Mouse (Mus musculus): ENCODE measurements around the gene Ppp1r35. TPM values are rescaled to one million over a fixed set of nuclear protein-coding genes. Genes with fewer than 3 reads are reported as not detected.

The Ppp1r35 gene
- total RNA-seq, 2 experiments from 2014 or later: 26.0 to 29.2 TPM

- DNase-seq (ENCODE audit: low spot score in 2 of 2): no peak
- intact Hi-C loops (cut with DNase I): no loop called here
Observed at GRCm38 (mm10) chr5:137800917-137801316, 22.3 kb downstream of the Ppp1r35 start.

DNA sequence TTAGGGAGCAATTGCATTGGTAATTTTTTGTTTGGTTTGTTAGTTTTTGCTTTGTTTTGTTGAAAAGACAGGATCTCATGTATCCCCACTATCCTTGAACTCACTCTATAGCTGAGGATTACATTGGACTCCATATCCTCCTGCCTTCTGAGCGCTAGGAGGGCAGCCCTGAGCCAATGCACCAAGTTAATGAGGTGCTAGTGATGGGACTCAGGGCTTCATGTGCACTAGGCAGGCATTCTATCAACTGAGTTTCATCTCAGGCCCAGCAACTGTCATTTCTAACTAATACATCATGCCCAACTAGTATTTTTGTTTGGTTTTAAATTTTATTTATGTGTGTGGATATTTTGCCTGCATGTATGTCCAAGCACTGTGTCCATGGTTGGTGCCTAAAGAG is 27.5 kb downstream of the Ppp1r35 start:
- intact Hi-C loops (cut with DNase I): no loop called here
- DNase-seq (ENCODE audit: low spot score in 2 of 2): no peak

GRCm38 (mm10) chr5:137808316-137808715 is 29.7 kb downstream of the Ppp1r35 start:
- intact Hi-C loops (cut with DNase I): no loop called here
- no peak for DNase-seq (ENCODE audit: low spot score in 2 of 2)

DNA sequence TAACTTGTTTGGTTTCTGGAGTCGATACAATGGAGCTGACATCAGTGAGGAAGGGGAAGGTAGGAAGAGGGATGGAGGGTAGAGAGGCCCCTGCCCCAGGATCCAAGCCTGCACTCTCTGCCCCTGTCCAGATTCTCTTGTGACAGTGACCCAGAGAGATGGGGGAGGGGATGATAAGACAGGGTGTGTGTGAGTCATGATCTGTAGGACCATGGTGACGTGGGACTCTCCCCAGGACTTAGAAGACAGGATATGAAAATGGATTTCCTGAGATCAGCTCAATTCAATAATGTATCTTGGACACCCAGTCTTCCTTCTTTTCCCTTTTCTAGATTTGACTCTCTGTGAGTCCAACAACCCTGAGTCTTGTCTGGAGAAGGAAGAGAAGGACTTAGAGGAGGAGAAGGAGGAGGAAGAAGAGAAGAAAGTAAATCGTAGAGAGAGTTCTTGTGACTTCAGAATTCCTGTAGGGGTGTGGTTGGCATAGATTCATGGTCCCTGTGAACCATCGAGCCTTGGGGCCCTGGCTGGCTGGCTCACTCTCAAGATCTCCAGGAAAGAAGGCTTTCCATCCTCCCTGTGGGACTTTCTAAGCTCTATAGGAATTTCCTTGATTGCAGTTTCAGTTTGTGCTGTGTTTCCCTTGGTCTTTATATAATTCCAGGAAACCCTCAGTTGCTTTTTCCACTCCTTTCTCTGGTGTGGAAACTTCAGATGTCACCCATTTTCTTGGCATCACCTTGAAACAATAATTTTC is 39.0 kb downstream of the Ppp1r35 start:
- intact Hi-C loops (cut with DNase I): no loop called here
- DNase-seq (ENCODE audit: low spot score in 2 of 2): no peak

DNA sequence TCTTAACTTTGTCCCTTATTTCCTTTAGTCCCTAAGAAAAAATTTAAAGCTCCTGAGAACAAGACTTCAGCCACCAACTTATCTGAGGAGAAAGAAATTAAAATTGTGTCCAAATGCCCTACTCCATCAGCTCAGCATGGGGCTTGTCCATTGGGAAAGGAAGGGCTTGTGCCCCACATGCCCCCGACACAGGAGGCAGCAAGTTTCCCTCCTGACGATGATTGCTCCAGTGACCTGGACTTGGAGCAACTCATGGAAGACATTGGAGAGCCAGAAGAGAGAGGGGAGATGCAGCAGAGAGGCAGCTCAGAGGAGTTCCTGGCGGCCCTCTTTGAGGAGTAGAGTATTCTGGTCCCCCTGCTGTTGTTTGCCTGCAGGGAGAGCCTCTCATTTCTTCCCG is 43.5 kb downstream of the Ppp1r35 start:
- DNase-seq (ENCODE audit: low spot score in 2 of 2): no peak
- intact Hi-C loops (cut with DNase I): no loop called here

DNA sequence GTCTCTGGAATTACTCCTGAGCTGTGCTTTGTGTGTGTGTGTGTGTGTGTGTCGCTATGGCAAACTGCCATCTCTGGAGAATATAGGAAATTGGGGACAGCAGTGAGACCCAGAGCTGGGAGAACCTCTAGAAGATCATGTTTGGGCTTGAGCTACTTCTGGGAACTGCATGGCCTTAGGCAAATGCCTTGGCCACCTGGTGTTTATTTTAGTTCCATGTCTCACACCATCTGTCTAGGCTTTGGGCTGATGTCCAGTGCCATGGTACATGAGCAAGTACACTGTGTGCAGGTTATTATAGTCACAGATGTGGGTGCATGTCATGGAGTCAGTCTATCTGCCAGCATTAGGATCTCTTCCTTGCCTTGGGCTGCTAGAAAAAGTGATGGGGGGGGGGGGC is 44.0 kb downstream of the Ppp1r35 start:
- intact Hi-C loops (cut with DNase I): no loop called here
- DNase-seq (ENCODE audit: low spot score in 2 of 2): no peak

DNA sequence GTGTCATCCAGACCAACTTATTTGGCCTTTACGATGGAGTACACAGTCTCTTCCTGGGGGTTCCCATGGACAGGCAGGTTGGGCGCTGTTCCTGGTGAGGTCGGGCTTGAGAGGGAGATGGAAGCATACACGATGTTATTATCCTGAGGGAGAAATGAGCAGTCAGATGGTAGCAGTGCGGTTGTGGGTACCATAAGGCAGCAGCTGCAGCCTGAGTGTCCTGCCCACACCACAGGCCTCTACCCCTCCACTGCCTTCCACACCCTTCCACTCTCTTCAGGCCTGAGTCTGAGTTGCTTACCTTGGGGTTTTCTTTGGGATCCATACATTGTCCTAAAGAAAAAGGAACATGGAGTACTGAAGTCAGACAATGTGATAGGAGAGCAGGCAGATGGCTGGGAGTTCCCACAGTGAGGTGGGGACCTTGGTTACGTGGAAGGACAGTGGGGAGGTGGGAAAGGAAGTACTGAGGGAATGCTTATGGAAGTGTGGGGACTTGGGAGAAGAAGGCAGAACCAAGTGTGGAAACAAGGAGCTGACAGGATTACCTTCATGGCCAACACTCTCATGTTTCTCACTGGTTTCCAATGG is 44.9 kb downstream of the Ppp1r35 start:
- intact Hi-C loops (cut with DNase I): no loop called here
- no peak for DNase-seq (ENCODE audit: low spot score in 2 of 2)

DNA sequence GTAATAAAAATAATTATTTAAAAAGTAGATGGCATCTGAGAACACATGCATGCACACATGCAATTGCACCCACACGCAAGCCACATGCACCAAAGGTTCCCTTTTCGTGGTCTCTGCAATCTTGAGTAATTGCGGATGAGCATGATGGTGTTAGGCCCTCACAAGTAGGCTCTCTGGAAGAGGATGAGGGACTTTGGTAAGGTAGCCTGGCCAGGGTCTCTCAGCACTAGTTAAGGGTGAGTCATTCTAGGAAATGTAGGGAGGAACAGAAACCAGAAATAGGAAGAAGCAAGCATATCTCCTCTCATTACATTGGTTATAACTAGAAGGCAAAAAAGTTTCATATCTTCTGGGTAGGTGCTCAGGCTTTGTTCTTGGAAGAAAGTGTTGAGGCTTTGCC is 46.4 kb downstream of the Ppp1r35 start:
- DNase-seq (ENCODE audit: low spot score in 2 of 2): no peak
- intact Hi-C loops (cut with DNase I): no loop called here

GRCm38 (mm10) chr5:137825971-137826370 is 47.3 kb downstream of the Ppp1r35 start:
- intact Hi-C loops (cut with DNase I): no loop called here
- DNase-seq (ENCODE audit: low spot score in 2 of 2): no peak

DNA sequence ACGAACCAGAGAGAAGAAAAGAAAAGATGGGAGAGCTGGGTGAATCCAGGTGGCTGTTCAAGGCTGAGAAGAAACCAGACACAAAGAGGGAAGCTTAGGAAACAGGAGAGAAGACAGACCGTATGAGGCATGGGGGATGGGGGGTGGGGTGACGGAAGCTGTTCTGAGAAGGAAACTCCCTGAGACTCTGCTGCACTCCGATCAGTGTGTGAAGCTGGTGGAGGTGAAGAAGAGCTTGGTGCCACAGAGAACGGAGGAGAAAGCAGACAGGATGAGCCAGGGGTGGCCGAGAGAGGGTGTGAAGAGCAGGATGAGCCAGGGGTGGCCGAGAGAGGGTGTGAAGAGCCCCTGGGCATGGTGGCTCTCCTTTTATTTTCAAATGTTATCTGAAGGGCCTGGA is 47.8 kb downstream of the Ppp1r35 start:
- intact Hi-C loops (cut with DNase I): no loop called here
- DNase-seq (ENCODE audit: low spot score in 2 of 2): no peak

DNA sequence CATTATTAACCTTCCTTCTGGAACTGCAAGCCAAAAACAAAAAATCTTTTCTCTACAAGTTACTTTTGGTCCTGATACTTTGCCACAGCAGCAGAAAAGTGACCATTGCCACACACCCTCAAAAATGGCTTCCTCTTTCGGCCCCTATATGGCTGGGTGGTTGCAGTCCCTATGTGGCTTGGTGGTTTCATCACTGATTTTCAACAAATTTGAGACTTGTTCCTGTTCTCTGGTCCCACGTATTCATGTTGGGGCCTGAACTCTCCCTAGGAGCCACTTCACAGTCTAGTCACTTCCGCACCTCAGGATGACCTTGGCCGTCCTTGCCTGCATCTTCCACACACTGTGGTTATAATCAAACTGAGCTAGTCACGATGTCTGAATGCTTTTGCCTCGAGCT is 50.0 kb downstream of the Ppp1r35 start:
- no peak for DNase-seq (ENCODE audit: low spot score in 2 of 2)
- intact Hi-C loops (cut with DNase I): no loop called here

Other genes starting within 250 kb of the Ppp1r35 start
- not detected for gene Epo, start 245.6 kb upstream of the Ppp1r35 start, total RNA-seq (2021)
- 100 to 1,000 TPM; 777 to 806 TPM for gene Gnb2, start 245.3 kb upstream of the Ppp1r35 start, total RNA-seq (2021)
- gene Actl6b, start 225.3 kb upstream of the Ppp1r35 start, total RNA-seq (2021): 100 to 1,000 TPM; 126 to 139 TPM
- 10 to 100 TPM; 12.8 to 14.2 TPM for gene Tfr2, start 209.0 kb upstream of the Ppp1r35 start, total RNA-seq (2021)
- 10 to 100 TPM; 32.7 to 33.5 TPM for gene Mospd3, start 177.8 kb upstream of the Ppp1r35 start, total RNA-seq (2021)
- gene Pcolce, start 165.1 kb upstream of the Ppp1r35 start, total RNA-seq (2021): 10 to 100 TPM; 12.9 to 14.6 TPM
- gene Fbxo24, start 149.8 kb upstream of the Ppp1r35 start, total RNA-seq (2021): under 1 TPM in 1 of 2 experiments, not detected in 1; 0.15 TPM
- 10 to 100 TPM in 1 of 2 experiments, 1 to 10 TPM in 1; 7.1 to 13.7 TPM for gene Lrch4, start 149.7 kb upstream of the Ppp1r35 start, total RNA-seq (2021)
- 10 to 100 TPM in 1 of 2 experiments, 1 to 10 TPM in 1; 8.8 to 10.6 TPM for gene Gm20605, start 149.7 kb upstream of the Ppp1r35 start, total RNA-seq (2021)
- gene Sap25, start 137.5 kb upstream of the Ppp1r35 start, total RNA-seq (2021): 1 to 10 TPM; 1.7 to 4.7 TPM
- under 1 TPM in 1 of 2 experiments, not detected in 1; 0.27 TPM for gene Irs3, start 133.1 kb upstream of the Ppp1r35 start, total RNA-seq (2021)
- 10 to 100 TPM; 38.7 to 40.8 TPM for gene Agfg2, start 94.1 kb upstream of the Ppp1r35 start, total RNA-seq (2021)
- gene Nyap1, start 37.2 kb upstream of the Ppp1r35 start, total RNA-seq (2021): 10 to 100 TPM; 78.5 to 83.4 TPM
- gene Tsc22d4, start 33.1 kb upstream of the Ppp1r35 start, total RNA-seq (2021): 100 to 1,000 TPM; 169 to 181 TPM
- gene Mepce, start 8.8 kb downstream of the Ppp1r35 start, total RNA-seq (2021): 10 to 100 TPM; 29.2 to 30.2 TPM
- gene Zcwpw1, start 8.9 kb downstream of the Ppp1r35 start, total RNA-seq (2021): 1 to 10 TPM; 4.4 to 7.4 TPM
- under 1 TPM; 0.53 to 0.72 TPM for gene Pilra, start 57.4 kb downstream of the Ppp1r35 start, total RNA-seq (2021)
- not detected for gene Pilrb1, start 79.3 kb downstream of the Ppp1r35 start, total RNA-seq (2021)
- gene Pilrb2, start 93.0 kb downstream of the Ppp1r35 start, total RNA-seq (2021): not detected
- under 1 TPM in 1 of 2 experiments, not detected in 1; 0.15 TPM for gene Cyp3a13, start 142.8 kb downstream of the Ppp1r35 start, total RNA-seq (2021)
- 10 to 100 TPM; 12.4 to 14.7 TPM for gene Gjc3, start 184.2 kb downstream of the Ppp1r35 start, total RNA-seq (2021)
- not detected for gene Azgp1, start 202.7 kb downstream of the Ppp1r35 start, total RNA-seq (2021)
- gene Smok3a, start 242.4 kb downstream of the Ppp1r35 start, total RNA-seq (2021): not detected
- gene Smok3b, start 242.6 kb downstream of the Ppp1r35 start, total RNA-seq (2021): not detected

All from left cerebral cortex, postnatal 14 days (tissue).